Mouse (Mus musculus) intestine, embryonic 16.5 days (tissue): ENCODE measurements at regions not wholly inside any gene's neighbourhood (a gene's known extent, or its start where the extent isn't known, plus 50 kb on each side); places are given as distances from the start of the nearest gene placed in this dataset.
A peak's percentile ranks its signal among the peaks of the same experiment; 100 is the strongest.

Experiments
- ATAC-seq: fragments of 200-750 bp; cut with Nextera tagmentation; 2 replicates; pipeline ENCODE4 v1.8.0; 2017; ENCODE audit warnings: moderate TSS enrichment, moderate library complexity
- H3K27ac ChIP-seq: fragments of 300-500 bp; sonication (generic); 2 replicates; pipeline ENCODE4 v1.5.1; 2014; ENCODE audit warnings: mild to moderate bottlenecking, low read length
- H3K27me3 ChIP-seq: fragments of 300-500 bp; sonication (generic); replicated peaks from 2 replicates; pipeline ENCODE4 v1.6.1; 2014; ENCODE audit warnings: low read length, control low read depth, mixed read lengths; ENCODE audit not compliant: control insufficient read depth, insufficient read depth
- H3K36me3 ChIP-seq: fragments of 300-500 bp; sonication (generic); 2 replicates; pipeline ENCODE4 v1.6.1; 2014; ENCODE audit warnings: low read length, control low read depth; ENCODE audit not compliant: control insufficient read depth, insufficient read depth
- H3K4me1 ChIP-seq: fragments of 300-500 bp; sonication (generic); 2 replicates; pipeline ENCODE4 v1.6.1; 2014; ENCODE audit warnings: low read length, control low read depth, mixed read lengths; ENCODE audit not compliant: control insufficient read depth, insufficient read depth
- H3K4me2 ChIP-seq: fragments of 300-500 bp; sonication (generic); 2 replicates; pipeline ENCODE4 v1.6.1; 2014; ENCODE audit warnings: low read depth, low read length, control low read depth
- H3K4me3 ChIP-seq: fragments of 300-500 bp; sonication (generic); 2 replicates; pipeline ENCODE4 v1.5.1; 2014; ENCODE audit warnings: mild to moderate bottlenecking, low read length
- H3K9ac ChIP-seq: fragments of 300-500 bp; sonication (generic); 2 replicates; pipeline ENCODE4 v1.6.1; 2014; ENCODE audit warnings: low read depth, low read length
- H3K9me3 ChIP-seq: fragments of 300-500 bp; sonication (generic); 2 replicates; pipeline ENCODE4 v1.6.1; 2016; ENCODE audit warnings: low read length, control low read depth; ENCODE audit not compliant: control insufficient read depth
- WGBS: fragments of 180-500 bp; shearing (Covaris S2); extraction: QIAGEN DNeasy Blood & Tissue Kit; methylation state at CpG from one replicate; pipeline ENCODE4 v1.1.7; 2014; 5-methylcytosine and 5-hydroxymethylcytosine counted together

GRCm38 (mm10) chr5:54356105-54356504 lies 357.8 kb downstream of the Stim2 start:
- H3K9ac ChIP-seq = no peak overlapping the region
- no peaks in the 10 kb centered on the region for H3K27me3 ChIP-seq
- no peak overlapping the region for H3K4me2 ChIP-seq
- H3K27ac ChIP-seq = no peak overlapping the region
- H3K4me1 ChIP-seq = no peaks in the 10 kb centered on the region
- H3K4me3 ChIP-seq = no peak overlapping the region
- no peaks in the 10 kb centered on the region for H3K36me3 ChIP-seq
- 32% methylated on average over 4 of the region's 4 CpGs for WGBS
- H3K9me3 ChIP-seq = no peaks in the 10 kb centered on the region
- peak; percentile 55 for ATAC-seq

- H3K36me3 ChIP-seq = no peaks in the 10 kb centered on the region
- H3K9ac ChIP-seq = no peak overlapping the region
- H3K4me3 ChIP-seq = no peak overlapping the region
- no peaks in the 10 kb centered on the region for H3K9me3 ChIP-seq
- 62% methylated on average over 4 of the region's 4 CpGs for WGBS
- no peak overlapping the region for H3K27ac ChIP-seq
- H3K27me3 ChIP-seq = no peaks in the 10 kb centered on the region
- H3K4me1 ChIP-seq = no peaks in the 10 kb centered on the region
- ATAC-seq = no peak
- H3K4me2 ChIP-seq = no peak overlapping the region
Measured at GRCm38 (mm10) chr5:54357501-54357900, 359.2 kb downstream of the Stim2 start.

GRCm38 (mm10) chr5:54358221-54358620 lies 359.9 kb downstream of the Stim2 start:
- Histone ChIP-seq H3K36me3 (no peaks in the 10 kb centered on the region), H3K27me3 (no peaks in the 10 kb centered on the region), H3K9ac (no peak overlapping the region), H3K4me2 (no peak overlapping the region), H3K27ac (no peak overlapping the region), H3K4me3 (no peak overlapping the region), H3K9me3 (no peaks in the 10 kb centered on the region; the same call in 1 of the 2 replicates), H3K4me1 (no peaks in the 10 kb centered on the region)
- WGBS = 38% methylated on average over 2 of the region's 2 CpGs
- ATAC-seq = no peak
